Mouse (Mus musculus) cerebellum, adult 11-12 months (tissue): ENCODE measurements around the gene Rit1.
"Not testable (repeated sequence)": the region's sequence is repeated elsewhere in the genome, so short reads cannot be mapped to it uniquely, and the experiment has no call there.

Experiments used
- DNase-seq: peaks from one replicate; pipeline ENCODE4 v3.0.0; 2022

Gene Rit1

GRCm38 (mm10) chr3:88716399-88717197, at the start of gene Rit1:
TSS of gene Rit1 (plus strand) at chr3:88716838.
- peak; percentile 81 for DNase-seq

- peak; percentile 70 for DNase-seq
Measured at GRCm38 (mm10) chr3:88677399-88677798, 39.2 kb upstream of the Rit1 start.

GRCm38 (mm10) chr3:88683814-88684213, 32.8 kb upstream of the Rit1 start:
- DNase-seq: no peak

GRCm38 (mm10) chr3:88684236-88684979, 32.2 kb upstream of the Rit1 start:
- no peak for DNase-seq

- DNase-seq: peak; percentile 96
Measured at GRCm38 (mm10) chr3:88684980-88685941, 31.4 kb upstream of the Rit1 start, which contains the start of gene Khdc4. TSS of gene Khdc4 (plus strand) at chr3:88685803.

GRCm38 (mm10) chr3:88685958-88686451, 30.6 kb upstream of the Rit1 start:
- DNase-seq: peak; percentile 58

GRCm38 (mm10) chr3:88686734-88687611, 29.7 kb upstream of the Rit1 start:
- no peak for DNase-seq

DNA sequence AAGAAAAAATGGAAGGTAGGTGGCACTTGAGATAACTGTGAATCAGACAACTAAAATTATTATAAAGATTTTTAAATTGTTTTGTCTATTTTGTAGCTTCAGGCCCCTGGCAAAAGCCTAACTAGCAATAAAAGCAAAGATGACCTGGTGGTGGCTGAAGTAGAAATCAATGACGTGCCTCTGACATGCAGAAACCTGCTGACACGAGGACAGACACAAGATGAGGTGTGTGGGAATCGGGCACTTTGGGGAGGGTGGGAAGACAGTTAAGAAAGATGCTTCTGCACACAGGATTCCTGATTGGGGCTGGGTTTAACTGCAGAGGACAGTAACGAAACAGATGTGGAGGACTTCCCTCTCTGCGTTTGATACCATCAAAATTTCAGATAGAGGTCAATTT, 27.6 kb upstream of the Rit1 start:
- no peak for DNase-seq

- no peak for DNase-seq
Measured at GRCm38 (mm10) chr3:88695545-88695944, 21.1 kb upstream of the Rit1 start.

- no peak for DNase-seq
Measured at GRCm38 (mm10) chr3:88698051-88698450, 18.6 kb upstream of the Rit1 start.

- no peak for DNase-seq
Measured at GRCm38 (mm10) chr3:88698834-88699233, 17.8 kb upstream of the Rit1 start.

- no peak for DNase-seq
Measured at GRCm38 (mm10) chr3:88700247-88700646, 16.4 kb upstream of the Rit1 start.

- DNase-seq: no peak
Measured at GRCm38 (mm10) chr3:88701222-88701621, 15.4 kb upstream of the Rit1 start.

- DNase-seq: no peak
Measured at GRCm38 (mm10) chr3:88713709-88714108, 2.9 kb upstream of the Rit1 start.

- DNase-seq: no peak
Measured at GRCm38 (mm10) chr3:88714725-88715124, 1.9 kb upstream of the Rit1 start.

DNA sequence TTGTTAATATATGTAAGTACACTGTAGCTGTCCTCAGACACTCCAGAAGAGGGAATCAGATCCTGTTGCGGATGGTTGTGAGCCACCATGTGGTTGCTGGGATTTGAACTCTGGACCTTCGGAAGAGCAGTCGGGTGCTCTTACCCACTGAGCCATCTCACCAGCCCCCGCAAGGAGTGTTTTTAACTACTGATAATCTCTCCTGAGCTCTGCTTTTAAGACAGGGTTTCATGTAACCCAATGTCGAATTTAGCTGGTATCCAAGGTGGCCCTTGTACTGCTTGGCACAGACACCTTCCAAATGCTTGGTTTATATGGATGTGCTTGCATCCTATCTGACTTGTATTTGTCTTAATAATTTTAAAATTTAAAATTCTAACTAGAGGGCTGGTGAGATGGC, 922 bp upstream of the Rit1 start:
- DNase-seq: not testable (repeated sequence)

DNA sequence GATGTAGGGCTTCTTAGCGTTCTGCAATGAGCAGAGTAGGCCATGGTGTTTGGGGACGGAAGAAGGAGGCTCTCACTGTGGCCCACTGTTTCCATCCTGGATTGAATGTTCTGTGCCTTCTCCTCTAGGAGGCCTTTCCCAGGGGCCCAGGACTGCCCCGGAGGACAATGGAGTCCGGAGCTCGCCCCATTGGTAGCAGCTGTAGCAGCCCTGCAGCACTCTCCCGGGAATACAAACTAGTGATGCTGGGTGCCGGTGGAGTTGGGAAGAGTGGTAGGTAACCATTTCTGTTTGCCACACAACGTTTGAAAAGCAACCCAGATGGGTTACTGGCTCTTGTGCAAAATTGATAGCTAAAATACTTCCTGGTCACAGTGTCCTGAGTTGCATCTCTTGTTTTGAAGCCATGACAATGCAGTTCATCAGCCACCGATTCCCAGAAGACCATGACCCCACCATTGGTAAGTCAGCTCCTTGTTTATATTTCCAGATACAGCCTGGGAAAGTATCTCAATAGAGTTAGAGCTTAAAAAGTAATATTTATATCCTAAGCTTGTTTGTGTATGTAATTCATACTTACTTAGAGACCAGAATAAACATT, 660 bp downstream of the Rit1 start:
- DNase-seq: no peak

DNA sequence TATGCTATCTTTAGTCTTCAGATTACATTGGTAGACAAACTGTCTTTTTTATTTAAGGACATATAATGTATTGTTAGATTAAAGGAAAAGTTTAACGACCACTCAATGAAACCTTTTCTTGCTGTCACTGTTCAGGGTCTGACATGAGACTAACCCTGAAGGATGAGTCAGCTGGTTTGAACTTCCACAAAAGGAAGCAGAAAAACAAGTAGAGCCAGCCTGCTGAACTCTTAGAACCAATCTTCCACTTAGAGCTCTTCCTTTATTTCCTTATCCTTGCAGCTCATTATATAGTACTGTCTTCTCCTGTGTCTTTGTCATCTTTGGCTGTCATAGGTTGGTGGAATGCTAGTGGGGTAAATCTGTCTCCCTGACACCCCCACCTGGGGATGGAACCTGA, 1.2 kb downstream of the Rit1 start:
- DNase-seq: no peak

- DNase-seq: peak; percentile 28
Measured at GRCm38 (mm10) chr3:88719098-88719497, 2.5 kb downstream of the Rit1 start.

DNA sequence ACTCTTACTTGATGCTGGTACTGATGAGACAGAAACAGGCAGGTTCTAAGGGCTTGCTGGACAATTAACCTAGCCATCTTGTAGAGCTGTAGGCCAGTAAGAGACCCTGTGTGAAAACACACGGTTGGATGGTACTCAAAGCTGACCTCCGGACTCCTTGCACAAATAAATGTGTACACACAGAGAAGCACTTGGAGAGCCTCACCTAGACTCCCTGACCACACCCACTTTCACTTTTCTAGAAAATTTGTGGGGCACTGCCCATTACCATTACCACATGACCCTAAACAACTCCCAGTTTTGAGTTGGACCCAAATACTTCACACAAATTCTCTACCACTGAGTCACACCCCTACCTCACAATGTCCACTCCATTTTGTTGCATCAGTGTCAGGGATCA, 19.9 kb downstream of the Rit1 start:
- DNase-seq: no peak

GRCm38 (mm10) chr3:88738641-88739040, 22.0 kb downstream of the Rit1 start:
- DNase-seq: no peak
